Mouse (Mus musculus) limb, embryonic 14.5 days (tissue): ENCODE data around the gene Parva. TPM values are rescaled to one million over a fixed set of nuclear protein-coding genes. Genes with fewer than 3 reads are reported as not detected.

ENCODE experiments used
- ATAC-seq: fragments of 200-750 bp; cut with Nextera tagmentation; 2 replicates; pipeline ENCODE4 v1.8.0; 2017; ENCODE audit warnings: low read depth, moderate number of reproducible peaks, moderate TSS enrichment; ENCODE audit not compliant: low FRiP score
- DNase-seq: peaks from one replicate; pipeline ENCODE4 v3.0.0-alpha.2; 2015; ENCODE audit warnings: low spot score
- H3K27ac ChIP-seq: fragments of 300-500 bp; sonication (generic); replicated peaks from 2 replicates; pipeline ENCODE4 v1.5.1; 2014; ENCODE audit warnings: low read depth, mild to moderate bottlenecking, low read length, moderate library complexity, mixed read lengths
- H3K27me3 ChIP-seq: fragments of 300-500 bp; sonication (generic); 2 replicates; pipeline ENCODE4 v1.6.1; 2014; ENCODE audit warnings: low read length, mixed read lengths; ENCODE audit not compliant: control insufficient read depth, insufficient read depth
- H3K36me3 ChIP-seq: fragments of 300-500 bp; sonication (generic); 2 replicates; pipeline ENCODE4 v1.6.1; 2014; ENCODE audit warnings: mild to moderate bottlenecking, low read length, moderate library complexity, mixed read lengths; ENCODE audit not compliant: control insufficient read depth, insufficient read depth
- H3K4me1 ChIP-seq: fragments of 300-500 bp; sonication (generic); 2 replicates; pipeline ENCODE4 v1.6.1; 2014; ENCODE audit warnings: antibody characterized with exemption, low read length, mixed read lengths; ENCODE audit not compliant: control insufficient read depth, insufficient read depth
- H3K4me2 ChIP-seq: fragments of 300-500 bp; sonication (generic); replicated peaks from 2 replicates; pipeline ENCODE4 v1.6.1; 2014; ENCODE audit warnings: low read depth, mild to moderate bottlenecking, low read length, moderate library complexity; ENCODE audit not compliant: severe bottlenecking
- H3K4me3 ChIP-seq: fragments of 300-500 bp; sonication (generic); replicated peaks from 2 replicates; pipeline ENCODE4 v1.5.1; 2014; ENCODE audit warnings: low read length
- H3K9ac ChIP-seq: fragments of 300-500 bp; sonication (generic); 2 replicates; pipeline ENCODE4 v1.6.1; 2014; ENCODE audit warnings: mild to moderate bottlenecking, low read depth, low read length, moderate library complexity; ENCODE audit not compliant: severe bottlenecking
- H3K9me3 ChIP-seq: fragments of 300-500 bp; sonication (generic); 2 replicates; pipeline ENCODE4 v1.6.1; 2016; ENCODE audit warnings: low read length; ENCODE audit not compliant: control insufficient read depth
- POLR2A ChIP-seq: fragments of 200-500 bp; IDR thresholded peaks from 2 replicates; pipeline ENCODE4 v1.8.0; 2012; ENCODE audit warnings: inconsistent platforms, mild to moderate bottlenecking, moderate library complexity, borderline replicate concordance; ENCODE audit not compliant: insufficient read depth, insufficient read length; ENCODE audit errors: extremely low read depth
- WGBS: fragments of 180-500 bp; shearing (Covaris S2); extraction: QIAGEN DNeasy Blood & Tissue Kit; methylation state at CpG from one replicate; pipeline ENCODE4 v1.1.7; 2014; 5-methylcytosine and 5-hydroxymethylcytosine counted together
- polyA plus RNA-seq, 2 experiments: library from polyadenylated mRNA; depleted of rRNA in 1 of 2; stranded (reverse) in 1 of 2; unstranded in 1 of 2; fragments of >200 nt; fragmentation: Nextera tagmentation in 1 of 2; extraction: Ambion mirVana in 1 of 2; gene quantifications; 2 replicates each; pipeline versions ENCODE4 v1.2.1 to v1.2.3; 2012 to 2014

Gene Parva
- polyA plus RNA-seq, 2 experiments, result 82.2 to 88.8 TPM

DNA sequence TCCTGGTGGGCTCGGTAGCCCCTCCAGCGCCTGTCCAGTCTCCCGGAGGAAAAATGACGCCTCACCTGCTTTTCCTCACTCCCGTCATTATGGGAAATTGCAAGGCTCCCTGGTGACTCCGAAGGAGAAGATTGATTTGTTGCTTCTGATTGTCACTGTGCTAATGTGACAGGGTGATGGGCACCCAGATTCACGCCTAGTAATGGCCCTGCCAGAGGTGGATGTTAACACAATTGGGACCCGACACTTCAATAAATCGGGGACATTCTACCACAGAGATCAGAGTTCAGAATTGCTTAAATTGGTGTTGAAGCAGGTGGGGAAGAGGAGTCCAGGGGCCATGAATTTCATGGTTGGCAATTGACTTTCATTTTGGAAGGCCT lies 17.7 kb downstream of the Parva start:
- WGBS, result 23% methylated on average over 9 of the region's 9 CpGs
- no peaks in the 10 kb centered on the region for H3K9me3 ChIP-seq
- no peaks in the 10 kb centered on the region for H3K27me3 ChIP-seq
- no peak overlapping the region for H3K27ac ChIP-seq
- ATAC-seq, result no peak
- H3K4me2 ChIP-seq, result no peak overlapping the region
- no peaks in the 10 kb centered on the region for H3K36me3 ChIP-seq
- no peak for TF ChIP-seq POLR2A
- no peak for DNase-seq
- H3K4me1 ChIP-seq, result peaks cover 36% of the 10 kb centered on the region
- H3K4me3 ChIP-seq, result no peak overlapping the region
- H3K9ac ChIP-seq, result no peak overlapping the region

DNA sequence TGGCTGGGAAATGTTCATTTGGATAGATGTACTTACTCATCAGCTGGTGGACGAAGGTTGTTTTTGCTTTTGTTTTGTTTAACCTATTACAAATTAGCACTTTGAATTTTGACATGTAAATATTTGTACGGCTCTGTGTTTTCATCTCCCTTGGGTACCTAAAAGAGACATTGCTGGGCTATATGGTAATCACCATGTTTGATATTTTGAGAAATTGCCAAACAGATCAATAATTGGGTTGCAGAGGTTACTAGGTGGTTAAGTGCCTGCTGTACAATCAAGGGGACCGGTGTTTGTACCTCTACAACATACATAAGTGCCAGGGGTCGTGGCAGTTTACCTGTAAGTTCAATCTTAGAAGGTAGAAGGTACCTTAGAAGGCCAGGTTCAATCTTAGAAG lies 19.2 kb downstream of the Parva start:
- H3K4me3 ChIP-seq, result no peak overlapping the region
- H3K9me3 ChIP-seq, result no peaks in the 10 kb centered on the region
- H3K4me1 ChIP-seq, result peaks cover 26% of the 10 kb centered on the region
- DNase-seq (no peak), ATAC-seq (no peak)
- no peak overlapping the region for H3K27ac ChIP-seq
- no peaks in the 10 kb centered on the region for H3K27me3 ChIP-seq
- H3K9ac ChIP-seq, result no peak overlapping the region
- no peak for TF ChIP-seq POLR2A
- H3K4me2 ChIP-seq, result no peak overlapping the region
- 88% methylated on average over 4 of the region's 4 CpGs for WGBS
- no peaks in the 10 kb centered on the region for H3K36me3 ChIP-seq

DNA sequence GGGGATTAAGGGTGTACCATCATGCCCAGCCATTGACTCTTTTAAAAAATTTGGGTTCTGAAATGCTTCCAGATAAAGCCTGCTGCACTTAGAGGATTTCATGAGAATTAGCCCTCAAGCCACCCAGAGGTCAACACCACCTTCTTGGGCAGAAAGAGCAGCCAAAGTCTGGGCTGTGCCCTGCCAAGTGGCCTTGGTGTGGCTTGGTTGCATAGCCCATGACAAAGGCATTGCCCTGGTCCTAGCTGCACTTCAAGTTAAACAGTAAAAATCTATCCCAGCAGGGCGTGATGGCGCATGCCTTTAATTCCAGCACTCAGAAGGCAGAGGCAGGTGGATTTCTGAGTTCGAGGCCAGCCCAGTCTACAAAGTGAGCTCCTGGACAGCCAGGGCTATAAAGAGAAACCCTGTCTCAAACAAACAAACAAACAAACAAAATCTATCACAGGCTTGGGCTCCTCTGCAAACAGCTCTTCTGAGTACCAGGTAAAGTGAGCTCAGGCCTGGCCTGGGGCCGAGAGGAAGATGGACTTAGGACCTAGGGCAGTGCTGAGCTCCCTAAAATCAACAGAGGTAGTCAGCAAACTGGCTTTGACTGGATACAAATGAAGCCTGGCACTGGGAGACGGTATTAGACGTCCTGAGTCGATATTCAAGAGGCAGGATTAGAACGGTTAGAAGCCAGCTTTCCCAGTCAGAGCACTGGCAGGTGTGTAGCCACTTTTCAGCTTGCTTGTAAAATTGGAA lies 22.8 kb downstream of the Parva start:
- H3K27ac ChIP-seq, result no peak overlapping the region
- no peaks in the 10 kb centered on the region for H3K27me3 ChIP-seq
- no peaks in the 10 kb centered on the region for H3K9me3 ChIP-seq
- no peak for TF ChIP-seq POLR2A
- no peaks in the 10 kb centered on the region for H3K36me3 ChIP-seq
- H3K4me2 ChIP-seq, result no peak overlapping the region
- no peak overlapping the region for H3K9ac ChIP-seq
- ATAC-seq (no peak), DNase-seq (no peak)
- 78% methylated on average over 8 of the region's 8 CpGs for WGBS
- H3K4me1 ChIP-seq, result peaks cover 21% of the 10 kb centered on the region
- H3K4me3 ChIP-seq, result no peak overlapping the region

DNA sequence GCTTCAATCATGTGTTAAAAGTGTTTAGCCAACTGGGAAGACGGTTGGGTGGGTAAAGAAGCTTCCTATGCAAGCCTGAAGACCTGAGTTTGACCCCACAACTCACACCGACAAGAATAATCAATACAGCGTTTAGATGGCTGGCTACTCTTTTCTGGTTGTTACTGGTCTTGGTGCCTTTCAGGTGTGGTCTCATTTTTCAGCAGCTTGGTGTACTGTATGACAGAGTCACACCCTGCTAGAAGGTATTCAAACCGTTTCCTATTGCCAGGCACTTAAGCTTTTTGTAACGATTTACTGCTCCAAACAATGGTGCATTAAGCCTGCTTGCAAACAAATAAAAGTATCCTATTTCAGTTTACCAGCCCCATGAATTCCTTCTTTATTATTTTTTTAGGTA lies 25.2 kb downstream of the Parva start:
- no peak for DNase-seq
- WGBS, result 44% methylated on average over 5 of the region's 5 CpGs
- H3K4me1 ChIP-seq, result peaks cover 24% of the 10 kb centered on the region
- no peak for TF ChIP-seq POLR2A
- no peak overlapping the region for H3K9ac ChIP-seq
- no peaks in the 10 kb centered on the region for H3K36me3 ChIP-seq
- no peaks in the 10 kb centered on the region for H3K9me3 ChIP-seq
- no peak overlapping the region for H3K4me2 ChIP-seq
- no peak overlapping the region for H3K4me3 ChIP-seq
- H3K27ac ChIP-seq, result no peak overlapping the region
- ATAC-seq, result no peak
- H3K27me3 ChIP-seq, result no peaks in the 10 kb centered on the region

DNA sequence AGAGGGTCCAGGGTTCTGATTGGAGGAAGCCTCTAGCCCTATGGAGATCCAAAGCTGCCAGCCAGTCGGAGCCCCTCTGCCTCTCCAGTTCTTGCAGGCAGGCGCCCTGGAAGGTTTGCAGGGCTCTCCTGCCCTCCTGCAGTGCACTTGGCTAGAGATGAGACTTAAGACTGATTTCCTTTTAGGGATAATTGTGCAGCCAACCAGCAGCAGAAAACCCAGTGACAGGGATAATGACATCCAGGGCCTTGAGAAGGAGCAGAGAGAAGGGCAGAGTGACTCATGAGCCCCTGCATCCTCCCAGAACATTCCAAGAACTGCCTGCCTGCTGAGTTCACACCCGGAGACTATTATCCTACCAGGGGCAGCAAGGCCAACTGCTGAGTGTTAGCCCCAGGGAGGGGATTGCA lies 26.5 kb downstream of the Parva start:
- no peak for TF ChIP-seq POLR2A
- no peaks in the 10 kb centered on the region for H3K27me3 ChIP-seq
- H3K9ac ChIP-seq, result no peak overlapping the region
- H3K4me1 ChIP-seq, result peaks cover 34% of the 10 kb centered on the region
- H3K27ac ChIP-seq, result peak overlapping the region; percentile 43; the same call in 1 of the 2 replicates
- DNase-seq (no peak), ATAC-seq (no peak)
- no peak overlapping the region for H3K4me2 ChIP-seq
- no peaks in the 10 kb centered on the region for H3K9me3 ChIP-seq
- H3K4me3 ChIP-seq, result no peak overlapping the region
- WGBS, result 16% methylated on average over 3 of the region's 3 CpGs
- H3K36me3 ChIP-seq, result no peaks in the 10 kb centered on the region
